Mouse (Mus musculus) kidney, postnatal 0 days (tissue): ENCODE measurements at regions not wholly inside any gene's neighbourhood (a gene's known extent, or its start where the extent isn't known, plus 50 kb on each side); places are given as distances from the start of the nearest gene placed in this dataset.

Experiments used
- ATAC-seq: fragments of 200-750 bp; cut with Nextera tagmentation; replicated peaks from 2 replicates; pipeline ENCODE4 v1.8.0; 2017; ENCODE audit warnings: low read depth, moderate number of reproducible peaks, moderate TSS enrichment, moderate library complexity; ENCODE audit not compliant: low FRiP score
- DNase-seq: peaks from one replicate; pipeline ENCODE4 v3.0.0-alpha.2; 2016; ENCODE audit warnings: low spot score
- H3K27ac ChIP-seq: fragments of 300-500 bp; sonication (generic); 2 replicates; pipeline ENCODE4 v1.5.1; 2014; ENCODE audit warnings: mild to moderate bottlenecking
- H3K27me3 ChIP-seq: fragments of 300-500 bp; sonication (generic); 2 replicates; pipeline ENCODE4 v1.6.1; 2014; ENCODE audit warnings: low read length, mixed read lengths; ENCODE audit not compliant: insufficient read depth
- H3K36me3 ChIP-seq: fragments of 300-500 bp; sonication (generic); 2 replicates; pipeline ENCODE4 v1.6.1; 2014; ENCODE audit warnings: low read length, mixed read lengths; ENCODE audit not compliant: insufficient read depth
- H3K4me1 ChIP-seq: fragments of 300-500 bp; sonication (generic); replicated peaks from 2 replicates; pipeline ENCODE4 v1.6.1; 2014; ENCODE audit warnings: antibody characterized with exemption, low read length, mixed read lengths; ENCODE audit not compliant: insufficient read depth
- H3K4me2 ChIP-seq: fragments of 300-500 bp; sonication (generic); 2 replicates; pipeline ENCODE4 v1.6.1; 2014; ENCODE audit warnings: mild to moderate bottlenecking, low read length, moderate library complexity, mixed read lengths
- H3K4me3 ChIP-seq: fragments of 300-500 bp; sonication (generic); replicated peaks from 2 replicates; pipeline ENCODE4 v1.5.1; 2014; ENCODE audit warnings: low read depth, low read length
- H3K9ac ChIP-seq: fragments of 300-500 bp; sonication (generic); 2 replicates; pipeline ENCODE4 v1.6.1; 2014; ENCODE audit warnings: low read depth, low read length
- H3K9me3 ChIP-seq: fragments of 300-500 bp; sonication (generic); replicated peaks from 2 replicates; pipeline ENCODE4 v1.6.1; 2016; ENCODE audit warnings: low read length, inconsistent platforms, mixed read lengths
- CTCF ChIP-seq: IDR thresholded peaks from 2 replicates; pipeline ENCODE4 v1.5.1; 2016; ENCODE audit warnings: antibody characterized with exemption, low read depth, mild to moderate bottlenecking, moderate library complexity
- WGBS: fragments of 180-500 bp; shearing (Covaris S2); extraction: QIAGEN DNeasy Blood & Tissue Kit; methylation state at CpG from one replicate; pipeline ENCODE4 v1.1.7; 2014; 5-methylcytosine and 5-hydroxymethylcytosine counted together

DNA sequence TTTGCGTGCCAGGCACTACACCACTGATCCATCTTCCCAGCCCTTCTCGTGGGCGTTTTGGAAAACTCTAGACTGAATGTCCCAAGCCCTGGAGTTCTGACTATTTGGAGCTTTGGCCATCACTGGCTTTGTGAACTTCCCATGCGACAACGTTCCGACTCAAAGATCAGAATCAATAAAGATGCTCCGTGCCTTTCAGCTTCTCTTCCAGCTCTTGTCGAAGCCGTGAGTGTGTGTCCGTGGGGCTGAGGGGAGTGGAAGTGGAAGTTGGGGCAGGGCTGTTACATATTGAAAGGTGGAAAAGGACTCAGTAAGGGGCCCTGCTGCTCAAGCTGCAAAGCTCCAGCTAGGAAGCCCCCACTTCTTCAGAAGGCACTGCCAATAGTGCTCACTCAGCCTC, 283.0 kb upstream of the Prox1 start:
- WGBS, result 86% methylated on average over 10 of the region's 10 CpGs
- Histone ChIP-seq H3K4me1 (no peaks in the 10 kb centered on the region), H3K36me3 (no peaks in the 10 kb centered on the region), H3K4me2 (no peak overlapping the region), H3K9me3 (no peaks in the 10 kb centered on the region), H3K27ac (no peak overlapping the region), H3K4me3 (no peak overlapping the region), H3K9ac (no peak overlapping the region), H3K27me3 (no peaks in the 10 kb centered on the region)
- DNase-seq (no peak), ATAC-seq (no peak)
- TF ChIP-seq CTCF, result no peak

DNA sequence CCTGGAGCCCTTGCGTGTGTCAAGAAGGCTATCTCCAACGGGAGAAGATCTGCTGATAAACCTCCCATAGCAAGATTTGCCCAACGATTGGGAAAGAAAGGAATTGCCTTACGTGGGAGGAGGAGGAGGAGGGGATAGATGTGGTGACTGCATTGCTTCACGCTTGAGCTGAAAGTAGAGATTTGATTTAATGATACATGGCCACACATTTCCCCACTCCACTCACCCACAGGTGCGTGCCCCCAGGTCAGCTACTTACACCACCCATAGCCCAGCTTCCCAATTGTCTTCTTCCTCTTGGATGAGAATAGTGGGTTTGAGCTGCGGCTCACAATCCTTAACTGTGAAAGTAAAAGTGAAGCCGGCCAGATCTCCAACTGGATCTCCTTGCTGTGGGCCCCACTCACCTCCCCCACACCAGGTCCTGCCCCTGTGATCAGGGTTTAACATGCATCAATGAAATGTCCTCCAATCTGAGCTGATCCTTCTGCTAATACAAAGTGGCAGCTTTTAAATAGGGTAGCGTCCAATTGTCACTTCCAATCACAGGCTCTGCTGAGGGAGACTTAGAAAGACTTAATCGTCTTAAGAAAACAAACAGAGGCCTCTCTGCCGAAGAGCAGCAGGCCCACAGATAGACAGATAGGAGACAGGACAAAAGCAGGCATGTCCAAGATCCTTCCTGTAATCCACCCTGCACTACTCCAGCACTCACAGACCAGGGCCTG, 281.8 kb upstream of the Prox1 start:
- no peak for DNase-seq
- H3K4me2 ChIP-seq, result no peak overlapping the region
- no peaks in the 10 kb centered on the region for H3K27me3 ChIP-seq

DNA sequence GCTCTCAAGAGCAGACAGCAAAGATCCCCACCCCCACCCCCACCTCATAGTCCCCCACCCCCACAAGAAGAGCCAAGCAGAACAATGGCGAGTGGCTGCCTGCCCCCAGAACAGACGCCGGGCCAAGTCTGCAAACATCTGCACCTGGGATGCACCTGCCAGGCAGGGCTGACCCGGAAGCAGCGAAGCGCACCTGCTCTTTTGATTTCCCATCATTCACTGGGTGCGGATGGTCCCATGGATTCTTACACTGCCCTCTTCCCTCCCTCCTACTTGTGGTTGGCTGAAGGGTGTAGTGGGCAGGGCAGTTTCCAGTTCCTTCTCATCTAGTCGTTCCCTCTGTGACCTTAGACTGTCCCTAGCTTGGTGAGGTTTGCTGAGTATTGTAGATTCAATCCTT, 277.7 kb upstream of the Prox1 start:
- Histone ChIP-seq H3K4me2 (no peak overlapping the region), H3K36me3 (no peaks in the 10 kb centered on the region), H3K4me1 (no peaks in the 10 kb centered on the region), H3K27ac (no peak overlapping the region), H3K9me3 (no peaks in the 10 kb centered on the region), H3K9ac (no peak overlapping the region), H3K4me3 (no peak overlapping the region), H3K27me3 (no peaks in the 10 kb centered on the region)
- DNase-seq (no peak), ATAC-seq (no peak)
- WGBS, result 14% methylated on average over 8 of the region's 8 CpGs
- TF ChIP-seq CTCF, result no peak

More for the DNA sequence above, 281.8 kb upstream of the Prox1 start:
- Histone ChIP-seq H3K36me3 (no peaks in the 10 kb centered on the region), H3K9ac (no peak overlapping the region), H3K4me3 (no peak overlapping the region), H3K9me3 (no peaks in the 10 kb centered on the region), H3K27ac (no peak overlapping the region), H3K4me1 (no peaks in the 10 kb centered on the region)
- no peak for ATAC-seq
- WGBS, result 37% methylated on average over 11 of the region's 11 CpGs
- no peak for TF ChIP-seq CTCF

DNA sequence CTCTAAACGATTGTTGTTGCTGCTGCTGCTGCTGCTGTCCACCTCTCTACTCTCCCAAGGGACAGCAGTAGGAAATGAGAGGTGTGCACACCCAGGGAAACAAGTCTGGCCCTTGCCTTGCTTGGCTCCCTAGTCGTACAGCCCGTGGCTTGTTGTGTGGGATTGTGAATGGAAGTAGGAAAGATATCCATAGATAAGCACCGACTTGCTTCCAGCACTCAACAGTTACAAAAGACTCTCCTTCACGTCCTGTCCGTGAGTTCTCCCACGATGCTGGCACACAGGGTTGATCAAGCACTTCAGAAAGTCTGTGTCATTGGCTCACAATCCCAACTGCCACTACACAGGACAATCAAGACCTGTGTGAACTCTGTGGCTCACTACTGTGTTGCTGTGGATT, 276.7 kb upstream of the Prox1 start:
- H3K27me3 ChIP-seq, result no peaks in the 10 kb centered on the region
- no peaks in the 10 kb centered on the region for H3K4me1 ChIP-seq
- no peaks in the 10 kb centered on the region for H3K36me3 ChIP-seq
- H3K9me3 ChIP-seq, result no peaks in the 10 kb centered on the region
- H3K27ac ChIP-seq, result no peak overlapping the region
- no peak for TF ChIP-seq CTCF
- WGBS, result 66% methylated on average over 7 of the region's 7 CpGs
- ATAC-seq (no peak), DNase-seq (no peak)
- no peak overlapping the region for H3K9ac ChIP-seq
- H3K4me3 ChIP-seq, result no peak overlapping the region
- no peak overlapping the region for H3K4me2 ChIP-seq

DNA sequence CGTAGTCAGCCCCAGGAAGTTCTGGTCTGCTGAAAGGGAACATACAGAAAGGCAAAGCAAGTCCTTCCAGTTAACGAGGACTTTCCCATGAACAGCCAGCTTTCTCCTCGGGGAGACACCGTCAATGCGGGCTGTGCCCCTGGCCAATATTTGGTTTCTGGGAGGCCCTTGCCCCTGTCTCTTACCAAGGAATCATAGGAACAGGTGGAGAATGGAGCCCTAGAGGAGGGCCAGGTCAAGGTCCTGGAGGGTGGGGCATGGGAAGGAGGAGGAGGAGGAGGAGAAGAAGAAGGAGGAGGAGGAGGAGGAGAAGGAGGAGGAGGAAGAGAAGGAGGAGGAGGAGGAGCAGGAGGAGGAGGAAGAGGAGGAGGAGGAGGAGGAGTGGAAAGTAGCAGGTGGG, 276.2 kb upstream of the Prox1 start:
- ATAC-seq (no peak), DNase-seq (no peak)
- H3K9me3 ChIP-seq, result no peaks in the 10 kb centered on the region
- no peak overlapping the region for H3K4me2 ChIP-seq
- no peaks in the 10 kb centered on the region for H3K4me1 ChIP-seq
- WGBS, result 84% methylated on average over 5 of the region's 5 CpGs
- no peak overlapping the region for H3K27ac ChIP-seq
- H3K27me3 ChIP-seq, result no peaks in the 10 kb centered on the region
- TF ChIP-seq CTCF, result no peak
- no peaks in the 10 kb centered on the region for H3K36me3 ChIP-seq
- H3K4me3 ChIP-seq, result no peak overlapping the region
- H3K9ac ChIP-seq, result no peak overlapping the region

DNA sequence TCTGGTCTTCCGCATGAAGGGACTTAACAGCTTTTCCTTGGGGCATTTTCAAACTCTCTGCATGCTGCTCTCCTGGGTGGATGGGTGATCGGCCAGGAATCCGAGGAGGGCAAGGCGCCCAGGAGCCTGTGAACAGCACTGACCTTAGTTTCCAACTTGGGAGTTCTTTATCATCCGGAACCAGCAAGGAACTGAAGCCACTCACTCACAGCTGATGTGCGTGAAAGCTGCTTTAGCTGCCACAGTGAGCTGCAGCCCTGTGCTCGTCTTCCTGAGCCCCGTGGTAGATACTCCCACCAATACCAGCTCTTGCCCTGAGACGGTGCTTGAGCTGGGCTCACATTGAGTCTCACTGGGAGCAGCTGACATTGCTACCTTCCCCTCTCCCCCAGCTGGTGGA, 273.9 kb upstream of the Prox1 start:
- no peak for TF ChIP-seq CTCF
- ATAC-seq, result no peak
- H3K4me3 ChIP-seq, result no peak overlapping the region
- H3K4me2 ChIP-seq, result no peak overlapping the region
- 32% methylated on average over 9 of the region's 9 CpGs for WGBS
- no peaks in the 10 kb centered on the region for H3K27me3 ChIP-seq
- no peaks in the 10 kb centered on the region for H3K9me3 ChIP-seq
- H3K36me3 ChIP-seq, result no peaks in the 10 kb centered on the region
- DNase-seq, result peak; percentile 6
- no peaks in the 10 kb centered on the region for H3K4me1 ChIP-seq
- no peak overlapping the region for H3K9ac ChIP-seq
- H3K27ac ChIP-seq, result no peak overlapping the region

DNA sequence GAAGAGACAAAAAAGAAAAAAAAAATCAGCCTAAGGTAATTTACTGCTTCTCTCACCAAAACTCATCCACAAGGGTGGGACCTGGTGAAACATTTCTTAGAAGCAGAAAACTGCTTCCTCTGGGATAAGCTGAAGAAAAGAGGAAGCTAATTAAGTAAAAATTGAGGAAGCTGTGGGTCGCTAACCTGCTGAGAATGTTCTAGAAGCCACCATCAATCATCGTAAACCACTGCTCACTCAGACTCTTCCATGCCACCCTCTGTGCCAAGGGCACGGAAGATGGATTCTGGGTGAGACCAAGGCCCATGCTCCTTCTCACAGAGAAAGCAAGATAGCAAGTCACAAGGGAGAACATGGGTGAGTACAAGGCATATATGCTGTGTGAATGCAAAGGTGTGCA, 272.7 kb upstream of the Prox1 start:
- H3K4me2 ChIP-seq, result no peak overlapping the region
- H3K9ac ChIP-seq, result no peak overlapping the region
- H3K36me3 ChIP-seq, result no peaks in the 10 kb centered on the region
- no peak overlapping the region for H3K27ac ChIP-seq
- H3K4me1 ChIP-seq, result no peaks in the 10 kb centered on the region
- ATAC-seq (no peak), DNase-seq (no peak)
- no peak for TF ChIP-seq CTCF
- no peaks in the 10 kb centered on the region for H3K9me3 ChIP-seq
- H3K4me3 ChIP-seq, result no peak overlapping the region
- H3K27me3 ChIP-seq, result no peaks in the 10 kb centered on the region
- 76% methylated on average over 3 of the region's 3 CpGs for WGBS
